Mouse (Mus musculus) urinary bladder, adult 18-20 months (tissue): Measurements from ENCODE around the gene Tns3.

Experiments used
- DNase-seq, 2 experiments: peaks; one replicate each; pipeline ENCODE4 v3.0.0; 2022; ENCODE audit warnings: low spot score in 2 of 2, mixed read lengths in 2 of 2

Tns3 gene

DNA sequence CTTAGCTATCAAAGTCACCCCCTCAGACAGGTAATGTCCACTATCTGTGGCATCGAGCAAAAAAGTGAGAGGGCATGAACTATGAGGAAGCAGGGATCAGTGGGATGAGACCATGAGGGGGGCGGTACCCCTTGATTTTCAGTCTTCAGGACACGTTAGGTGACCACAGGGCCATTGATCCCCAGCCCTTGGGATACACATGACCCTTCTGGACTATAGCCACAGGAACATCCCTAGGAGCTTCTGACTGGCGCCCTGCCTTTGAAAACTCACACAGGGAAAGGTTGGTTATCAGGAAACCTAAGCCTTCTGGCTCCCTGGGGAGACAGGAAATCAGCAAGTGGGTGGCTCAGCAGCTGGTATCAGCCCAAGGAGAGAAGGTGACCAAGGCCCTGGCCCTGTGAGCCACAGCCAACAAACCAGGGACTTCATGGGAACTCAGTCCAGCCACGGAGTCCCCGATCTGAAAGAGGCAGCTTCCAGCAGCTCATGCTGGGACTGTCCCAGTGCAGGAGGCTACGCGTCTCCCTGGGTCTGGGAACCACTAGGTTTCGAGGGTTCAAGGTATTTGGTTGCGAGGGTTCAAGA is 12.8 kb downstream of the Tns3 start:
- no peak for DNase-seq

DNA sequence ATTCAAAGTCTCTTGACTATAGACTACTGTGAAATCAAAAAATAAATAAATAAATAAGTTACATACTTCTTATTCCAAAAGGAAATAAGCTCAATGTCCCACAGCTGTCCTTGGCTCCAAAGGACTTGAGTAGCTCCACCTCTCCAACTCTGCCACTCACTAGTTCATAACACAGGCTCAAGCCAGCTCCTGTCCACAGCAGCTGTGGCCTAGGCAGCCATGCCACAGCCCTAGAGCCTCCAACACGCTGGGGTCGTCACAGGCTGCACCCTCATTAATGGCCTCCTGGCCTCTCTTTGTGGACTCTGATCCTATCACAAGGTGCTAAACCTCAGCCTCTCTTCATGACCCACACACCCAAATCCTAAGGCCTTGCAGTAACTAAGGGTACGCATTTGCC is 18.7 kb downstream of the Tns3 start:
- no peak for DNase-seq

DNA sequence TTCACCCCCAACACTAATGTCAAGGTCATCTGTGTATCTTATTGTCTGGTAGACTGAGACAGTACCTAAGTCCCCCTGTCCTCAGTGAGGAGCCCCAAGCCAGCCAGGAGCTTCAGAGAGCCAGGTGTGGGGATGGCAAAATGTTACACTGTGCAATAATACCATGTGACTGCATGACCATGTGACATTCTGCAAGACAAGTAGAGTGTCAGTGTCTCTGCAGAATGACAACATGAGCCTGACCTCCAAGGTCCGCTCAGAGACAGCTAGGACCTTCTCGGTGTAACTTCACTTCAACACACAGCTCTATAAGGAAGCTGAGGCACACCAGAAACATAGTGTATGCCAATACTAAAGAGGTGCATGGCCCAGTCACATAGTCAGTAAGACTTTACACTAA is 20.1 kb downstream of the Tns3 start:
- DNase-seq, result no peak

- DNase-seq, result no peak
Measured at GRCm38 (mm10) chr11:8641634-8642277, 22.6 kb downstream of the Tns3 start.

- DNase-seq, result no peak
Measured at GRCm38 (mm10) chr11:8639726-8640125, 24.6 kb downstream of the Tns3 start.

- DNase-seq, result no peak
Measured at GRCm38 (mm10) chr11:8639007-8639718, 25.2 kb downstream of the Tns3 start.

- DNase-seq, result no peak
Measured at GRCm38 (mm10) chr11:8637469-8638447, 26.6 kb downstream of the Tns3 start.

DNA sequence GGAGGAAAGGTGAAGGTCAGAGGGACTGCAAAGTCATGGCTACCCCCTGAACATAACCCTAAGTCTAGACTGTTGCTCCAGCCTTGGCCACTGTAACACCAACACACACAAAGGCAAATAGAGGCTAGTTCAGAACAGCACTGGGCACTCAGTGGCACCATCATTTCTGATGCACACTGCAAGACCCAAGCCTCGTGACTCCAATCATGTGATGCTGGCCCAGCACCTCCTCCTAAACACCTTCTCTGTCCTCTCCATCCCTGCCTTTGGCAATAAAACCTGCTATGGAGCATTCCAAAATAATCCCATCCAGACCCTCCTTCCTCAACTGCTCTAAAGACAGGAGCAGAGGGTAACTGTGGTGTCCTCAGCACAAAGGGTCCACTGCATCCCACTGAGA is 27.7 kb downstream of the Tns3 start:
- DNase-seq, result no peak

GRCm38 (mm10) chr11:8635778-8636177 is 28.6 kb downstream of the Tns3 start:
- no peak for DNase-seq

DNA sequence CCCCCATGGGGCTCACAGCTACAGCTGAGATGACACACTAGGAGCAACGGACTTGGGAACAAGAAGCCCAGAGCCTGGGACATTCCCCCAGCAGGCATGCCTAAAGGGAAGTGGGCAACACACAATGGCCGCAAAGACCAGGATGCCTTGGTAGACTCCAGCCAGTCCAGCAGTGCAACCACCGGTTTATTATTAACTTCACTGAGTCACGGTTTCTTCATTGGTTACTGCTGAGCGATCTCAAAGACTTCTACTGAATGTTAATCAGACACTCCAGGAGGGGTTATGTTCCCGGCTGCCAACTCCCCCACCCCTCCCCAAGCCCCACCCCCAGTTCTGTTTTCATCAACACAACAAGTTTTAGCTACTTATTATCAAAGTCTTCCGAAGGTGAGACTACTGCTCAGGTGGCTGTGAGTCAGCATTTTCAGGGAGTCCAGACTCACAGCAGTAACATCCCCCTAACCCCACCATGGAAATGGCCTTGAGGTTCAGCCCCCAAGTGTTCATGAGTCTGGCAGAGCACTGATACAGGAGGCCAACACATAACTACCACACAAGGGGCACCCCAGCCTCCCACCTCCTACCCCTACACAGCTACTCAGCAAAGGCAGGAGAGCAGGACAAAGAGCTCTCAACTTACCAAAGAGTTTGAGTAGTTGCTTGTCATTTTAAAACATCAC is 29.5 kb downstream of the Tns3 start:
- DNase-seq, result no peak

- DNase-seq, result no peak
Measured at GRCm38 (mm10) chr11:8632163-8632562, 32.2 kb downstream of the Tns3 start.

DNA sequence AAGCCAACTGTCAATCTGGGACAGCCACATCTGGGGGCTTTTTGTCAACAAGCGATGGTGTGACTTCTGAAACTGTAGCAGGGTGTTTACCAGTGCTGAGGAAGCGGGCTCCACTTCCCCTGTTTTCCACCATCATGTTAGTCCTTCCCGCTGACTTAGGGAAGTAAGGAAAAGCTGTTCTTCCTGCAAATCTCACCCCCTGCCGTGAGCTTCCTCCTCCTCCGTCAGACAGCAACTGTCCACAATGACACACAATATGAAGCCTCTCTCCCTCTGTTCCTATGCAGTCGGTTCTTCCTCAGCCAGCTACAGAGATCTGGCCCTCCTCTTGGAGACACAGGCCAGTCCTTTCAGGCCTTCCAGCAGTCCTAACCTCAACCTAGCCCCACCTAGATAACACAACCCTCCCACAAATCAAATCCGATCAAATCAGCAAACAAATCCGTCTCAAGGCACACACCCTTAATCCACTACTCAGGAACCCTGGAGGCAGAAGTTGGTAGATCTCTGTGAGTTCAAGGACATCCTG is 34.4 kb downstream of the Tns3 start:
- DNase-seq, result no peak

GRCm38 (mm10) chr11:8629326-8629725 is 35.0 kb downstream of the Tns3 start:
- peak in 1 of 2 experiments; percentile 30 for DNase-seq

- DNase-seq, result no peak
Measured at GRCm38 (mm10) chr11:8628846-8629253, 35.5 kb downstream of the Tns3 start.

DNA sequence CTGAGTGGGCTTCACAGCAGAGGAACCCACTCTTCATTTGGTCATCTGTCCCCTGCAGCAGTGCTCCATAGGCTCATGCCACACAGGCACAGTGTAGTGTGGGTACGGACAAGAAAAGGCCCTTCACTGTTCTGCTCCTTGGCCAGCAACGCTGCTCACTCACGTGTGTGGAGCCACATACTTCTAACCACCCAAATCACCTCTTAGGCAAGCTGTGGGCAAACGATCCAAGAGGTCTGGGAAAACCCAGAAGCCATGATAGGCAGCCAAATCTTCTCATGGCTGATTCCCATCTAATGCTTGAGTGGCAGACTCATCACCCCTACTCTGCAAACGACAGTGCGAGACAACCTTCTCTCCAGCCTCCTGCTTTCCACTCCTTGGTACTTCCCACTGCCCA is 37.2 kb downstream of the Tns3 start:
- no peak for DNase-seq

DNA sequence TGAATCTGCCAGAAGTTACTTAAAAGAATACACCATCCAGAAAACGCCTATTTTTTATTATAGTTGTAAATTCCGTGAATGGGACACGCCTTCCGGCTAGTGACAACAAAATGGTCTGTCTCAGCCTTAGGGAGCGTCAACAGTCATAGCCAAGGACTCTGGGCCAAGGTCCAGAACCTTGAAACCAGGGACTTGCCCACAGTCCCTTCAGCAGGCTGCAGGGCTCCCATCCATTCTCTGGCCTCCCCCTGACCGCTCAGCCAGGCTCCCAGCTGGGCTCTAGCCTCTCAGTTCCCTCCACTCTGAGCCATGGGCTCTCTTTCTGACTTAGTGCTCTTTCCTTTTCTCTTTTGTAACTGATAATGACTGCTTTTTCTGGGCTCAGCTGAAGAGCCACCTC is 37.6 kb downstream of the Tns3 start:
- no peak for DNase-seq

DNA sequence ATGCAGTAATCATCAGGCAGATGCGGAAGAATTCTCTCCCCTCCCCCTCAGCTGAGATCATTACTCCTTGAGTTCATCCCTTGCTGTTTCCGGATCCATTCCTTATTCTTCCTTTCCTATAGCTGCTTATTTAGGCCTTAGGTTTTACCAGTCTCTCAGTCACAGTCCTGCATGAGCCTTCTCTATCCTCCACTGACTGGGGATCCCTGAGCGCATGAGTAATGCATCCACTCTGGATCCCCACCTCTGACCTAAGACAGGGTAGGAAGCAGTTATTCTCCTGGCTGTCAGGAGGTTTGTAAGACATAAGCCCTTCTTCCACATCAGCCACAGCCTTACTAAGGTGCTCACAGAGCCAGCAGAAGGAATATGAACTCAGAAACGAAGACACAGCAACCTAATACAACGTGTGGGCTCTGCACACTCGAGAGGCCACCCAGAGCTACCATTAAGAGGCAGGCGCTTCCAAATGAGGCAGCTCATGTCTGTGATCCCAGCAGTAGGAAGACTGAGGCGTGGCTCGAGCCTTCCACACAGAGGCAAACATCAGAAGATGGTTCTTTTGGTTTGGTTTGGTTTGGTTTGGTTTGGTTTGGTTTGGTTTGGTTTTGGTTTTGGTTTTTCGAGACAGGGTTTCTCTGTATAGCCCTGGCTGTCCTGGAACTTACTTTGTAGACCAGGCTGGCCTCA is 38.3 kb downstream of the Tns3 start:
- no peak for DNase-seq

- no peak for DNase-seq
Measured at GRCm38 (mm10) chr11:8625451-8625850, 38.9 kb downstream of the Tns3 start.

GRCm38 (mm10) chr11:8624179-8624886 is 40.0 kb downstream of the Tns3 start:
- DNase-seq, result peak in 1 of 2 experiments; percentile 44

GRCm38 (mm10) chr11:8623852-8624178 is 40.5 kb downstream of the Tns3 start:
- DNase-seq, result no peak
